Mouse (Mus musculus): ENCODE results near the gene Emc7. TPM values are rescaled to one million over a fixed set of nuclear protein-coding genes. Genes with fewer than 3 reads are reported as not detected.
"Not testable (repeated sequence)": the region's sequence is repeated elsewhere in the genome, so short reads cannot be mapped to it uniquely, and the experiment has no call there.

Gene Emc7
- 10.0 and 10.2 TPM in 2 replicates for polyA plus RNA-seq (2012; rRNA removed)

DNA sequence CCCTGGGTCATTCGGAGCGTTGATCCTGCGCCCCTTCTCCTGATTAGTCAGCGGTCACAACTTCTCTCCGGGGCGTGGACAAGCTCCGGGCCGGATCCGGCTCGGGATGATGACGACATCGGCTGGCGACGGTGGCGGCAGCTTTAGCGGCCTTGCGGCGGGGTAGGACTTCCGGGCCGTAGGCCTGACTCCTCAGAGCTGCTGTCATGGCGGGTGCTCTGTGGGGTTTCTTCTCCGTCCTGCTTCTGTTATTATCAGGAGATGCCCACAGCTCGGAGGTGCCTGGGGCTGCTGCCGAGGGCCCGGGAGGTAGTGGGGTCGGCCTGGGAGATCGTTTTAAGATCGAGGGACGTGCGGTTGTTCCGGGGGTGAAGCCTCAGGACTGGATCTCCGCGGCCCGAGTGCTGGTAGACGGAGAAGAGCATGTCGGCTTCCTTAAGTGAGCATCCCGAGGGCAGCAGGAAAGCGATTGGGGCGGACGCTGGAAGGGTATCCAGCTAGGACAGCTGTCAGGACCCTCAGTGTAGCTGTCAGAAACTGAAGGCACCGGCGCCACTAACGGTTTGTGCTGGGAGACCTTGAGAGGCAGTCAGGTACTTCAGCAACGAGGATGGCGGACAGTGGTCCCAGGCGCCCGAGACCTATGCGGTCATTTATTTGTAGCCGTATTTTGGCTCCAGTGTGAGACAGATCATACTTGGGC is at the start of gene Emc7:
TSS of gene Emc7 (plus strand) at position 136 of the 703 bp plus-strand sequence.
- DNase-seq (ENCODE audit: low read depth), result peak; percentile 99
- no peak for TF ChIP-seq CTCF (IDR thresholded peaks at IDR 0.05; ENCODE audit: borderline replicate concordance, extremely low read depth, insufficient read depth, insufficient read length)
- TF ChIP-seq POLR2A (IDR thresholded peaks at IDR 0.05; ENCODE audit: borderline replicate concordance, extremely low read depth, insufficient read depth, insufficient read length, poor library complexity, severe bottlenecking), result peak; percentile 73; the same call in 1 of the 2 replicates

DNA sequence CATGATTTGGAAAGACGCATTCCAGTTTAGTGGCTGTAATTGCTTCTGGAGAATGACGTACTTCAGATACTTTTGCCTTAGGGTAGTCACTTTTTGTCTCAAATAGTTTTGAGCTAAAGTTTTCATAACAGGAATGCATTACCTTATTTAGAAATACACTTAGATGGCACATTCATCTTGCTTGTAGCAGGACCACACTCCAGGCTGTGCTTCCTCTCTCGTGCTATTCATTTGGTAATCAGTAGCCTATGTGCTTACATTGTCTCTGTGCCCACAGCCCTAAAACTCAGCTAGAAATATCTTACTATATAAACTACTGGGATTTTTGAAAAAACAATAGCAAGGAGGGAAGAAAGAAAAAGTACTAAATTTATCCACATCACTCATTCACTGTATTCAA is 47.8 kb upstream of the Emc7 start:
- no peak for DNase-seq (ENCODE audit: low read depth)
- no peak for TF ChIP-seq CTCF (IDR thresholded peaks at IDR 0.05; ENCODE audit: borderline replicate concordance, extremely low read depth, insufficient read depth, insufficient read length)
- TF ChIP-seq POLR2A (IDR thresholded peaks at IDR 0.05; ENCODE audit: borderline replicate concordance, extremely low read depth, insufficient read depth, insufficient read length, poor library complexity, severe bottlenecking), result no peak

DNA sequence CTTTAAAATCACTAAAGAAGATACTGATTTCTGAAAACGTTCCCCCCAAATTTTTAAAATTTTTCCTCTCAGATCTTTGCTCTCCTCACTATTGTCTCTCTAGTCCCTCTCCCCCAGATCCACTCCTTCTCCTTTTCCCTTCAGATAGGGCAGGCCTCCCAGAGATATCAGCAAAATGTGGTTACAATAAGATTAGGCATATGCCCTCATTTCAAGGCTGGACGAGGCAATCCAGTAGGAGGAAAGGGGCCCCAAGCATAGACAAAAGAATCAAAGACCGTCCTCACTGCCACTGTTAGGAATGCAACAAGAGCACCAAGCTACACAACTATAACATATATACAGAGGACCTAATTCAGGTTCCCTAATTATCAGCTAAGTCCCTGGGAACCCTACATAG is 29.5 kb upstream of the Emc7 start:
- TF ChIP-seq CTCF (IDR thresholded peaks at IDR 0.05; ENCODE audit: borderline replicate concordance, extremely low read depth, insufficient read depth, insufficient read length) (no peak), POLR2A (IDR thresholded peaks at IDR 0.05; ENCODE audit: borderline replicate concordance, extremely low read depth, insufficient read depth, insufficient read length, poor library complexity, severe bottlenecking) (no peak)
- DNase-seq (ENCODE audit: low read depth), result no peak

DNA sequence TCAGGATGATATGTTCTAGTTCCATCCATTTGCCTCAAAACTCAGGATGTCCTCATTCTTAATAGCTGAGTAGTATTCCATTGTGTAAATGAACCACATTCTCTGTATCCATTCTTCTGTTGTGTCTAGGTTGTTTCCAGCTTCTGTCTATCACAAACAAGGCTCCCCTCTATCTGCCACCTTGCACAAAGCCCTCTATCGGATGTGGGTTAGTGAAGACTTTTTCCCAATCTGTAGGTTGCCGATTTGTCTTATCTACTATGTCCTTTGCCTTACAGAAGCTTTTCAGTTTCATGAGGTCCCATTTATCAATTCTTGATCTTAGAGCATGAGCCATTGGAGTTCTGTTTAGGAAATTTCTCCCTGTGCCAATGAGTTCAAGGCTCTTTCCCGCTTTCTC is 26.3 kb upstream of the Emc7 start:
- not testable (repeated sequence) for DNase-seq (ENCODE audit: low read depth)

DNA sequence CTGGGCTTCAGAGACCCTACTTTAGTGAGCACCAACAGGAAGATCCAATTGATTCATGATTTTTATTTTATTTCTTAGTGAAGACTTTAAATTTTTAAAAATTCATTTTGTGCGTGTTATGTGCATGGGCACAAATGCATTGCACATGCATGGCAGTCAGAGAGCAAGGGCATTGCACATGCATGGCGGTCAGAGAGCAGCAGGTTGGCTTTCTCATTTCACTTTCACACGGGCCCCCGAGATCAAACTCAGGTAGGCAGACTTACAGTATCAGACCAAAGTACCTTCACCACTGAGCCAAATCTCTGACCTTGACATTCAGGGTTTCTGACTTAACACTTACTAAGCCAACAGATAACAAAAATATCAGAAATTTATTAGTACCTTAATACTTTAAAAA is 25.1 kb upstream of the Emc7 start:
- DNase-seq (ENCODE audit: low read depth), result no peak
- no peak for TF ChIP-seq POLR2A (IDR thresholded peaks at IDR 0.05; ENCODE audit: borderline replicate concordance, extremely low read depth, insufficient read depth, insufficient read length, poor library complexity, severe bottlenecking)
- TF ChIP-seq CTCF (IDR thresholded peaks at IDR 0.05; ENCODE audit: borderline replicate concordance, extremely low read depth, insufficient read depth, insufficient read length), result no peak

DNA sequence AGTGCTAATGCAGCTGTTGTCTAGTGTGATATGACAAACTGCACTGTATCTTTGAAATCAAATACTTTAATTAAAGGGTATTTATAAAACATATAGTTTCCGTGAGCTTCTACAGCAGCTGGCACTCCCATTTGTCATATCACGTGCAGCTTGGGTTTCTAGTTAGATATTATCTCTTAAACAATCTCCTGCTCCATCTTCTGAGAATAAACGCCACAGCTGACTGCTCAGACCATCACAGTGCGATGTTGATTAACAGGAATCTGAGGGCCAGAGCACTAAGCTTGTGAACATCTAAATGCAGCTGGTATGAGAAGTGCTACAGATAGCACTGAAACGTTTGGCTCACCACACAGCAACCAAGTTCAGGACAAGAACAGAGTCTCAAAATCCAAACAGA is 24.4 kb upstream of the Emc7 start:
- no peak for DNase-seq (ENCODE audit: low read depth)
- TF ChIP-seq POLR2A (IDR thresholded peaks at IDR 0.05; ENCODE audit: borderline replicate concordance, extremely low read depth, insufficient read depth, insufficient read length, poor library complexity, severe bottlenecking) (no peak), CTCF (IDR thresholded peaks at IDR 0.05; ENCODE audit: borderline replicate concordance, extremely low read depth, insufficient read depth, insufficient read length) (no peak)

DNA sequence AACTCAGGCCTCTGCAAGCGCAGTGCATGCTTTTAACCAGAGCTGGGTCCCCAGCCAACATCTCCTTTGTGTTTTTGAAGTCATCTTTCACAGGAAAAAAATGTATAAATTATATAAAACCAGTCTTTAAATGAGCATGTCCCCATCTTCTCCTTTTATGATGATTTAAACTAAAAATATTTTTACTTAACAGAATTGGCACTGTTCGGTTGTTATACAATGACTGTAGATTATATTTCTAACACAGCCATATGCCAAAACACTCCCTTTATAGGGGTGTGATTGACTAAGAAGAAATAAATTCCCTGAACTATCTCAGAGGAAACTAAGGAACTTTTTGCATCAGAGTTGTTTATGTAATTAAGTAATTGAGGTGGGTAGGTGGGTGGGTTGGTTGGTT is 22.3 kb upstream of the Emc7 start:
- DNase-seq (ENCODE audit: low read depth), result no peak
- no peak for TF ChIP-seq POLR2A (IDR thresholded peaks at IDR 0.05; ENCODE audit: borderline replicate concordance, extremely low read depth, insufficient read depth, insufficient read length, poor library complexity, severe bottlenecking)
- TF ChIP-seq CTCF (IDR thresholded peaks at IDR 0.05; ENCODE audit: borderline replicate concordance, extremely low read depth, insufficient read depth, insufficient read length), result no peak

GRCm38 (mm10) chr2:112433359-112433758 is 21.4 kb upstream of the Emc7 start:
- no peak for TF ChIP-seq POLR2A (IDR thresholded peaks at IDR 0.05; ENCODE audit: borderline replicate concordance, extremely low read depth, insufficient read depth, insufficient read length, poor library complexity, severe bottlenecking)
- TF ChIP-seq CTCF (IDR thresholded peaks at IDR 0.05; ENCODE audit: borderline replicate concordance, extremely low read depth, insufficient read depth, insufficient read length), result no peak
- no peak for DNase-seq (ENCODE audit: low read depth)

GRCm38 (mm10) chr2:112436292-112436691 is 18.5 kb upstream of the Emc7 start:
- no peak for TF ChIP-seq POLR2A (IDR thresholded peaks at IDR 0.05; ENCODE audit: borderline replicate concordance, extremely low read depth, insufficient read depth, insufficient read length, poor library complexity, severe bottlenecking)
- DNase-seq (ENCODE audit: low read depth), result no peak

GRCm38 (mm10) chr2:112437589-112437988 is 17.2 kb upstream of the Emc7 start:
- no peak for TF ChIP-seq POLR2A (IDR thresholded peaks at IDR 0.05; ENCODE audit: borderline replicate concordance, extremely low read depth, insufficient read depth, insufficient read length, poor library complexity, severe bottlenecking)
- TF ChIP-seq CTCF (IDR thresholded peaks at IDR 0.05; ENCODE audit: borderline replicate concordance, extremely low read depth, insufficient read depth, insufficient read length), result no peak
- no peak for DNase-seq (ENCODE audit: low read depth)

DNA sequence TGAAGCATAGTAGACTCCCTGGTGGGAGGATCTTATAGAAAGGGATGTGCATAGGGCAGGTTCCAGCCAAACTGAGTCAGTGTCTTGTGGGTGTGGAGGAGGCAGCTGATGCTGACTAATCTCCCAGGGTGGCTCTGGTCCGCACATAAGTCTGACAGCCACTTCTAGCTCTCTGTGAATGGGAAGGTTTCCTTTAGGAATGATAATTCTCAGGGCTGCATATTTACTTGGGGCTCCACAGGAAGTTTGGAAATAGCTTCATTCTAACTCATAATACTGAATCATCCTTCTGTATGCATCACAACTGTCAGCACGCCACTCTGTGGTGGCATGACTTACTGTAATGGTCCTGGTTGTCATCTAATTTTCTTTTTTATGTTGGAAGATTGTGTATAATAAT is 11.3 kb upstream of the Emc7 start:
- DNase-seq (ENCODE audit: low read depth), result no peak
- TF ChIP-seq CTCF (IDR thresholded peaks at IDR 0.05; ENCODE audit: borderline replicate concordance, extremely low read depth, insufficient read depth, insufficient read length), result no peak
- no peak for TF ChIP-seq POLR2A (IDR thresholded peaks at IDR 0.05; ENCODE audit: borderline replicate concordance, extremely low read depth, insufficient read depth, insufficient read length, poor library complexity, severe bottlenecking)

- no peak for TF ChIP-seq POLR2A (IDR thresholded peaks at IDR 0.05; ENCODE audit: borderline replicate concordance, extremely low read depth, insufficient read depth, insufficient read length, poor library complexity, severe bottlenecking)
- TF ChIP-seq CTCF (IDR thresholded peaks at IDR 0.05; ENCODE audit: borderline replicate concordance, extremely low read depth, insufficient read depth, insufficient read length), result no peak
- no peak for DNase-seq (ENCODE audit: low read depth)
Observed at GRCm38 (mm10) chr2:112445511-112445910, 9.3 kb upstream of the Emc7 start.

GRCm38 (mm10) chr2:112448046-112448445 is 6.8 kb upstream of the Emc7 start:
- DNase-seq (ENCODE audit: low read depth), result not testable (repeated sequence)

All from brain, embryonic 14.5 days (tissue).